Mouse (Mus musculus) intestine, embryonic 16.5 days (tissue): ENCODE data around the gene Gm17720. TPM values are rescaled to one million over a fixed set of nuclear protein-coding genes. Genes with fewer than 3 reads are reported as not detected.

Experiments used
- ATAC-seq: fragments of 200-750 bp; cut with Nextera tagmentation; 2 replicates; pipeline ENCODE4 v1.8.0; 2017; ENCODE audit warnings: moderate TSS enrichment, moderate library complexity
- H3K27ac ChIP-seq: fragments of 300-500 bp; sonication (generic); 2 replicates; pipeline ENCODE4 v1.5.1; 2014; ENCODE audit warnings: mild to moderate bottlenecking, low read length
- H3K27me3 ChIP-seq: fragments of 300-500 bp; sonication (generic); replicated peaks from 2 replicates; pipeline ENCODE4 v1.6.1; 2014; ENCODE audit warnings: low read length, control low read depth, mixed read lengths; ENCODE audit not compliant: control insufficient read depth, insufficient read depth
- H3K36me3 ChIP-seq: fragments of 300-500 bp; sonication (generic); 2 replicates; pipeline ENCODE4 v1.6.1; 2014; ENCODE audit warnings: low read length, control low read depth; ENCODE audit not compliant: control insufficient read depth, insufficient read depth
- H3K4me1 ChIP-seq: fragments of 300-500 bp; sonication (generic); 2 replicates; pipeline ENCODE4 v1.6.1; 2014; ENCODE audit warnings: low read length, control low read depth, mixed read lengths; ENCODE audit not compliant: control insufficient read depth, insufficient read depth
- H3K4me2 ChIP-seq: fragments of 300-500 bp; sonication (generic); 2 replicates; pipeline ENCODE4 v1.6.1; 2014; ENCODE audit warnings: low read depth, low read length, control low read depth
- H3K4me3 ChIP-seq: fragments of 300-500 bp; sonication (generic); 2 replicates; pipeline ENCODE4 v1.5.1; 2014; ENCODE audit warnings: mild to moderate bottlenecking, low read length
- H3K9ac ChIP-seq: fragments of 300-500 bp; sonication (generic); 2 replicates; pipeline ENCODE4 v1.6.1; 2014; ENCODE audit warnings: low read depth, low read length
- H3K9me3 ChIP-seq: fragments of 300-500 bp; sonication (generic); 2 replicates; pipeline ENCODE4 v1.6.1; 2016; ENCODE audit warnings: low read length, control low read depth; ENCODE audit not compliant: control insufficient read depth
- WGBS: fragments of 180-500 bp; shearing (Covaris S2); extraction: QIAGEN DNeasy Blood & Tissue Kit; methylation state at CpG from one replicate; pipeline ENCODE4 v1.1.7; 2014; 5-methylcytosine and 5-hydroxymethylcytosine counted together
- polyA plus RNA-seq: library from polyadenylated mRNA; unstranded; fragments of >200 nt; fragmentation: Nextera tagmentation; extraction: Ambion mirVana; gene quantifications from 2 replicates; pipeline ENCODE4 v1.2.1, GENCODE M21; 2015

The Gm17720 gene
- polyA plus RNA-seq, 1 experiment from 2014 or later: not detected

- no peak overlapping the region for H3K9ac ChIP-seq
- H3K4me1 ChIP-seq: no peaks in the 10 kb centered on the region
- no peak overlapping the region for H3K4me3 ChIP-seq
- no peak overlapping the region for H3K27ac ChIP-seq
- no peak for ATAC-seq
- peaks cover 15% of the 10 kb centered on the region for H3K36me3 ChIP-seq
- 41% methylated on average over 1 of the region's 1 CpGs for WGBS
- H3K9me3 ChIP-seq: peaks cover 12% of the 10 kb centered on the region; the same call in 1 of the 2 replicates
- H3K27me3 ChIP-seq: no peaks in the 10 kb centered on the region
- no peak overlapping the region for H3K4me2 ChIP-seq
These were observed 10.7 kb downstream of the Gm17720 start for GRCm38 (mm10) chr8:110091869-110092268.

- Histone ChIP-seq H3K4me1 (0 out of 2 replicates have a peak, but pooled peaks cover 2% of the 10 kb centered on the region), H3K9me3 (no peaks in the 10 kb centered on the region), H3K36me3 (0 out of 2 replicates have a peak, but pooled peaks cover 4% of the 10 kb centered on the region), H3K9ac (no peak overlapping the region), H3K4me2 (no peak overlapping the region), H3K27me3 (no peaks in the 10 kb centered on the region), H3K27ac (no peak overlapping the region), H3K4me3 (no peak overlapping the region)
- 75% methylated on average over 11 of the region's 11 CpGs for WGBS
- ATAC-seq: no peak
These were observed 20.0 kb downstream of the Gm17720 start for GRCm38 (mm10) chr8:110082416-110083105.

GRCm38 (mm10) chr8:110079282-110080221 lies 23.0 kb downstream of the Gm17720 start, which contains the start of gene Zfp612:
Gene Zfp612, plus strand, starts transcription at chr8:110079746.
- H3K27me3 ChIP-seq: no peaks in the 10 kb centered on the region
- H3K27ac ChIP-seq: no peak within 1 kb of the TSS
- H3K9ac ChIP-seq: peak within 1 kb of the TSS; percentile 71
- H3K9me3 ChIP-seq: no peaks in the 10 kb centered on the region
- peak within 1 kb of the TSS; percentile 59 for H3K4me3 ChIP-seq
- H3K4me1 ChIP-seq: 0 out of 2 replicates have a peak, but pooled peaks cover 2% of the 10 kb centered on the region
- ATAC-seq: peak; percentile 96
- peak within 1 kb of the TSS; percentile 73 for H3K4me2 ChIP-seq
- 7% methylated on average over 54 of the region's 54 CpGs for WGBS
- no peaks in the 10 kb centered on the region for H3K36me3 ChIP-seq

GRCm38 (mm10) chr8:110074496-110074895 lies 28.1 kb downstream of the Gm17720 start:
- no peak overlapping the region for H3K4me3 ChIP-seq
- no peaks in the 10 kb centered on the region for H3K27me3 ChIP-seq
- whole genome bisulfite sequencing: 86% methylated on average over 8 of the region's 8 CpGs
- ATAC-seq: no peak
- H3K27ac ChIP-seq: no peak overlapping the region
- no peaks in the 10 kb centered on the region for H3K9me3 ChIP-seq
- H3K4me2 ChIP-seq: no peak overlapping the region
- no peaks in the 10 kb centered on the region for H3K4me1 ChIP-seq
- H3K9ac ChIP-seq: no peak overlapping the region
- no peaks in the 10 kb centered on the region for H3K36me3 ChIP-seq

- Histone ChIP-seq H3K9ac (no peak overlapping the region), H3K9me3 (no peaks in the 10 kb centered on the region), H3K4me2 (no peak overlapping the region), H3K27me3 (no peaks in the 10 kb centered on the region), H3K36me3 (no peaks in the 10 kb centered on the region), H3K27ac (no peak overlapping the region), H3K4me1 (no peaks in the 10 kb centered on the region), H3K4me3 (no peak overlapping the region)
- ATAC-seq: peak; percentile 63
- WGBS: 13% methylated on average over 9 of the region's 9 CpGs
These were observed 31.0 kb downstream of the Gm17720 start for GRCm38 (mm10) chr8:110071600-110071999.

- no peaks in the 10 kb centered on the region for H3K4me1 ChIP-seq
- no peak overlapping the region for H3K27ac ChIP-seq
- no peak overlapping the region for H3K4me3 ChIP-seq
- no peaks in the 10 kb centered on the region for H3K36me3 ChIP-seq
- no peak overlapping the region for H3K9ac ChIP-seq
- H3K27me3 ChIP-seq: no peaks in the 10 kb centered on the region
- H3K4me2 ChIP-seq: no peak overlapping the region
- no peak for ATAC-seq
- no peaks in the 10 kb centered on the region for H3K9me3 ChIP-seq
- WGBS: 81% methylated on average over 4 of the region's 4 CpGs
These were observed 32.8 kb downstream of the Gm17720 start for GRCm38 (mm10) chr8:110069706-110070105.

- Histone ChIP-seq H3K27ac (no peak overlapping the region), H3K9ac (no peak overlapping the region), H3K4me2 (no peak overlapping the region), H3K36me3 (no peaks in the 10 kb centered on the region), H3K4me3 (no peak overlapping the region), H3K9me3 (peaks cover 9% of the 10 kb centered on the region), H3K4me1 (no peaks in the 10 kb centered on the region), H3K27me3 (no peaks in the 10 kb centered on the region)
- WGBS: 90% methylated on average over 4 of the region's 4 CpGs
- ATAC-seq: no peak
These were observed 36.9 kb downstream of the Gm17720 start for GRCm38 (mm10) chr8:110065676-110066075.

GRCm38 (mm10) chr8:110064606-110065365 lies 37.8 kb downstream of the Gm17720 start:
- 90% methylated on average over 18 of the region's 18 CpGs for WGBS
- H3K4me2 ChIP-seq: no peak overlapping the region
- no peak overlapping the region for H3K9ac ChIP-seq
- H3K4me3 ChIP-seq: no peak overlapping the region
- no peak overlapping the region for H3K27ac ChIP-seq
- ATAC-seq: no peak
- no peaks in the 10 kb centered on the region for H3K4me1 ChIP-seq
- H3K27me3 ChIP-seq: no peaks in the 10 kb centered on the region
- peaks cover 9% of the 10 kb centered on the region for H3K9me3 ChIP-seq
- H3K36me3 ChIP-seq: no peaks in the 10 kb centered on the region

- no peak overlapping the region for H3K4me3 ChIP-seq
- H3K27me3 ChIP-seq: no peaks in the 10 kb centered on the region
- peaks cover 9% of the 10 kb centered on the region for H3K9me3 ChIP-seq
- ATAC-seq: no peak
- H3K4me2 ChIP-seq: no peak overlapping the region
- no peaks in the 10 kb centered on the region for H3K4me1 ChIP-seq
- H3K36me3 ChIP-seq: no peaks in the 10 kb centered on the region
- no peak overlapping the region for H3K27ac ChIP-seq
- 52% methylated on average over 9 of the region's 9 CpGs for WGBS
- H3K9ac ChIP-seq: no peak overlapping the region
These were observed 38.4 kb downstream of the Gm17720 start for GRCm38 (mm10) chr8:110064161-110064560.
